Mouse (Mus musculus): ENCODE data around the gene Slc39a11. TPM values are rescaled to one million over a fixed set of nuclear protein-coding genes. Genes with fewer than 3 reads are reported as not detected.

The Slc39a11 gene
- polyA plus RNA-seq, 1 experiment from 2014 or later, result 20.1 TPM

GRCm38 (mm10) chr11:113654105-113654504 is 4.2 kb upstream of the Slc39a11 start:
- Histone ChIP-seq H3K9me3 (ENCODE audit: control insufficient read depth, low read length) (no peaks in the 10 kb centered on the region), H3K4me2 (replicated peaks; ENCODE audit: low read depth, low read length) (no peak overlapping the region), H3K27ac (ENCODE audit: low read depth, low read length) (no peak overlapping the region), H3K27me3 (ENCODE audit: control insufficient read depth, insufficient read depth, low read length) (no peaks in the 10 kb centered on the region), H3K4me1 (replicated peaks; ENCODE audit: control insufficient read depth, insufficient read depth, low read length) (no peaks in the 10 kb centered on the region; the same call in none of the 2 replicates), H3K9ac (ENCODE audit: low read depth, low read length) (no peak overlapping the region), H3K4me3 (ENCODE audit: low read depth, low read length) (no peak overlapping the region), H3K36me3 (ENCODE audit: control insufficient read depth, insufficient read depth, low read length) (peaks cover 29% of the 10 kb centered on the region)
- no peak for DNase-seq (ENCODE audit: low spot score)
- ATAC-seq (ENCODE audit: low FRiP score), result no peak
- WGBS, result 95% methylated on average over 15 of the region's 15 CpGs

GRCm38 (mm10) chr11:113652516-113652915 is 2.6 kb upstream of the Slc39a11 start:
- Histone ChIP-seq H3K27me3 (ENCODE audit: control insufficient read depth, insufficient read depth, low read length) (no peaks in the 10 kb centered on the region), H3K9me3 (ENCODE audit: control insufficient read depth, low read length) (no peaks in the 10 kb centered on the region), H3K9ac (ENCODE audit: low read depth, low read length) (no peak overlapping the region), H3K36me3 (ENCODE audit: control insufficient read depth, insufficient read depth, low read length) (peaks cover 24% of the 10 kb centered on the region), H3K4me1 (replicated peaks; ENCODE audit: control insufficient read depth, insufficient read depth, low read length) (peaks cover 5% of the 10 kb centered on the region), H3K4me3 (ENCODE audit: low read depth, low read length) (no peak overlapping the region), H3K4me2 (replicated peaks; ENCODE audit: low read depth, low read length) (no peak overlapping the region), H3K27ac (ENCODE audit: low read depth, low read length) (no peak overlapping the region)
- ATAC-seq (ENCODE audit: low FRiP score), result no peak
- DNase-seq (ENCODE audit: low spot score), result no peak
- 76% methylated on average over 6 of the region's 6 CpGs for WGBS

- 0 out of 2 replicates have a peak, but pooled peaks have one; percentile 10 for ATAC-seq (ENCODE audit: low FRiP score)
- Histone ChIP-seq H3K4me2 (replicated peaks; ENCODE audit: low read depth, low read length) (no peak overlapping the region), H3K27ac (ENCODE audit: low read depth, low read length) (peak overlapping the region; percentile 72), H3K27me3 (ENCODE audit: control insufficient read depth, insufficient read depth, low read length) (no peaks in the 10 kb centered on the region), H3K9me3 (ENCODE audit: control insufficient read depth, low read length) (no peaks in the 10 kb centered on the region), H3K4me3 (ENCODE audit: low read depth, low read length) (no peak overlapping the region), H3K9ac (ENCODE audit: low read depth, low read length) (no peak overlapping the region), H3K36me3 (ENCODE audit: control insufficient read depth, insufficient read depth, low read length) (peaks cover 19% of the 10 kb centered on the region), H3K4me1 (replicated peaks; ENCODE audit: control insufficient read depth, insufficient read depth, low read length) (peaks cover 5% of the 10 kb centered on the region)
- WGBS, result 56% methylated on average over 8 of the region's 8 CpGs
- DNase-seq (ENCODE audit: low spot score), result peak; percentile 75
These were observed 2.0 kb upstream of the Slc39a11 start for GRCm38 (mm10) chr11:113651907-113652273.

DNA sequence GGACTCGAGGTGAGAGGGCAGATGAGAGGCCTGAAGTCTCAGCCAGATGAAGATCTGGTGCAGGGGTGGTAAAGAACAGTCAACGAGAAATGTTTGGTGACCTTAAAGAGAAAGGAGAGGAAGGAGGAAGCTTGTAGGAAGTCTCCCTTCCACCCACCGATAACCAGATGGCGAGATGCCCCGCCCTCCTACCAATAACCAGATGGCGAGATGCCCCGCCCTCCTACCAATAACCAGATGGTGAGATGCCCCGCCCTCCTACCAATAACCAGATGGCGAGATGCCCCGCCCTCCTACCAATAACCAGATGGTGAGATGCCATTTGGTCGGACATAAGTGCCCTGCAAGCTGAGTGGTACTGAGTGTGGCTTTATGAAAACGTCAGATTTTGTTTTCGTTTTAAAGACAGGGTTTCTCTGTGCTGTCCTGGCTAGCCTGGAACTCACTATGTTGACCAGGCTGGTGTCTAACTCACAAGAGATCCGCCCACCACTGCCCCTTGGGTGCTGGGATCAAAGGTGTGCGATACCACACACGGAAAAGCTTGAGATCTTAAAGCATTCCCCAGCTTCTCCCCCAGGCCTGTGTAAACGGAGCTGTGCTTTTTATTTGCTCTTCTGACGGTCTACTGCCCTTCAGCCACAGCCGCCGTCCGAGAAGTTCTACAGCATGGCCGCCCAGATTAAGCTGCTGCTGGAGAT is 1.5 kb upstream of the Slc39a11 start:
- ATAC-seq (ENCODE audit: low FRiP score) (peak; percentile 34; the same call in 1 of the 2 replicates), DNase-seq (ENCODE audit: low spot score) (no peak)
- Histone ChIP-seq H3K4me1 (replicated peaks; ENCODE audit: control insufficient read depth, insufficient read depth, low read length) (peaks cover 5% of the 10 kb centered on the region), H3K4me2 (replicated peaks; ENCODE audit: low read depth, low read length) (peak overlapping the region; percentile 43; the same call in 1 of the 2 replicates), H3K27me3 (ENCODE audit: control insufficient read depth, insufficient read depth, low read length) (no peaks in the 10 kb centered on the region), H3K9ac (ENCODE audit: low read depth, low read length) (no peak overlapping the region), H3K4me3 (ENCODE audit: low read depth, low read length) (no peak overlapping the region), H3K27ac (ENCODE audit: low read depth, low read length) (peak overlapping the region; percentile 76), H3K36me3 (ENCODE audit: control insufficient read depth, insufficient read depth, low read length) (peaks cover 15% of the 10 kb centered on the region; the same call in 1 of the 2 replicates), H3K9me3 (ENCODE audit: control insufficient read depth, low read length) (no peaks in the 10 kb centered on the region)
- 71% methylated on average over 22 of the region's 22 CpGs for WGBS

DNA sequence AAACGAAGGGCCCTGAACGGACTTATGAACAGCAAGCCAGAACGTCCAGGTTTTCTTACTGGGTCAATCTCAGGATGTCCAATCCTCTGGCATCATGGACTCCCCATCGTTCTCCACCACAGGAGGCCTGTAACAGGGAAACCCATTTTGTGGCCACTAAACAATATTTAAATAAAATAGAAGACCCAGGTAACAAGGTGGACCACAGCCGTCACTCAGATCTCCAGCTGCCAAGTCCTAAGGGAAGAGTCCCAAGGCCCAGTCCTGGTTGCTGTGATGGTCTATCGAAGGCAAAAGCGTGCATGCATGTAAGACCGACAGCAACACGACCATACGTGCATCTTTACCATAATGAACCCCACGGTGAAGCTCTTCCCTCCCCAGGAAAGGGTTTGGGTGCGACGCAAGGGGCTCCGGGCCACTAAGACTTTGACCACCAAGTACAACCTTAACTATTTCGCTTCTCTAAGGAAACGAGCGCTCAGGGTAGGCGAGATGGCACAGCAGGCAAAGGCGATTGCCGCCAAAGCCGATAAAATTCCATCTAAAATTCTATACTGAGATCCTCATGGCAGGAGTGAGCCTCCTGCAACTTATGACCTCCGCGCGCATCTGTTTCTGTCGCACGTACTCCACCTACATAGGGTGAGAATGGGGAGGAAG is 1.1 kb downstream of the Slc39a11 start, which contains the start of gene Cog1:
Cog1 (plus strand) TSS at position 480 of the 663 bp plus-strand sequence.
- peaks cover 5% of the 10 kb centered on the region for H3K4me1 ChIP-seq (replicated peaks; ENCODE audit: control insufficient read depth, insufficient read depth, low read length)
- peaks cover 3% of the 10 kb centered on the region; the same call in 1 of the 2 replicates for H3K36me3 ChIP-seq (ENCODE audit: control insufficient read depth, insufficient read depth, low read length)
- H3K9me3 ChIP-seq (ENCODE audit: control insufficient read depth, low read length), result no peaks in the 10 kb centered on the region
- H3K9ac ChIP-seq (ENCODE audit: low read depth, low read length), result peak within 1 kb of the TSS; percentile 97
- WGBS, result 42% methylated on average over 26 of the region's 26 CpGs
- DNase-seq (ENCODE audit: low spot score) (no peak), ATAC-seq (ENCODE audit: low FRiP score) (no peak)
- peak within 1 kb of the TSS; percentile 92 for H3K27ac ChIP-seq (ENCODE audit: low read depth, low read length)
- H3K4me3 ChIP-seq (ENCODE audit: low read depth, low read length), result peak within 1 kb of the TSS; percentile 93
- peak within 1 kb of the TSS; percentile 43 for H3K4me2 ChIP-seq (replicated peaks; ENCODE audit: low read depth, low read length)
- H3K27me3 ChIP-seq (ENCODE audit: control insufficient read depth, insufficient read depth, low read length), result no peaks in the 10 kb centered on the region

GRCm38 (mm10) chr11:113648152-113648551 is 1.7 kb downstream of the Slc39a11 start:
- Histone ChIP-seq H3K9me3 (ENCODE audit: control insufficient read depth, low read length) (no peaks in the 10 kb centered on the region), H3K36me3 (ENCODE audit: control insufficient read depth, insufficient read depth, low read length) (0 out of 2 replicates have a peak, but pooled peaks cover 3% of the 10 kb centered on the region), H3K4me3 (ENCODE audit: low read depth, low read length) (no peak overlapping the region), H3K9ac (ENCODE audit: low read depth, low read length) (0 out of 2 replicates have a peak overlapping the region, but pooled peaks have one; percentile 3), H3K4me1 (replicated peaks; ENCODE audit: control insufficient read depth, insufficient read depth, low read length) (peaks cover 5% of the 10 kb centered on the region), H3K27me3 (ENCODE audit: control insufficient read depth, insufficient read depth, low read length) (no peaks in the 10 kb centered on the region), H3K27ac (ENCODE audit: low read depth, low read length) (no peak overlapping the region), H3K4me2 (replicated peaks; ENCODE audit: low read depth, low read length) (no peak overlapping the region)
- WGBS, result 3% methylated on average over 15 of the region's 15 CpGs
- DNase-seq (ENCODE audit: low spot score) (peak; percentile 94), ATAC-seq (ENCODE audit: low FRiP score) (no peak)

GRCm38 (mm10) chr11:113645181-113645580 is 4.7 kb downstream of the Slc39a11 start:
- WGBS, result 89% methylated on average over 3 of the region's 3 CpGs
- H3K9ac ChIP-seq (ENCODE audit: low read depth, low read length), result no peak overlapping the region
- no peak overlapping the region for H3K4me2 ChIP-seq (replicated peaks; ENCODE audit: low read depth, low read length)
- H3K4me3 ChIP-seq (ENCODE audit: low read depth, low read length), result no peak overlapping the region
- DNase-seq (ENCODE audit: low spot score) (no peak), ATAC-seq (ENCODE audit: low FRiP score) (no peak)
- H3K4me1 ChIP-seq (replicated peaks; ENCODE audit: control insufficient read depth, insufficient read depth, low read length), result peaks cover 5% of the 10 kb centered on the region
- no peaks in the 10 kb centered on the region for H3K9me3 ChIP-seq (ENCODE audit: control insufficient read depth, low read length)
- no peak overlapping the region for H3K27ac ChIP-seq (ENCODE audit: low read depth, low read length)
- H3K36me3 ChIP-seq (ENCODE audit: control insufficient read depth, insufficient read depth, low read length), result no peaks in the 10 kb centered on the region
- no peaks in the 10 kb centered on the region for H3K27me3 ChIP-seq (ENCODE audit: control insufficient read depth, insufficient read depth, low read length)

DNA sequence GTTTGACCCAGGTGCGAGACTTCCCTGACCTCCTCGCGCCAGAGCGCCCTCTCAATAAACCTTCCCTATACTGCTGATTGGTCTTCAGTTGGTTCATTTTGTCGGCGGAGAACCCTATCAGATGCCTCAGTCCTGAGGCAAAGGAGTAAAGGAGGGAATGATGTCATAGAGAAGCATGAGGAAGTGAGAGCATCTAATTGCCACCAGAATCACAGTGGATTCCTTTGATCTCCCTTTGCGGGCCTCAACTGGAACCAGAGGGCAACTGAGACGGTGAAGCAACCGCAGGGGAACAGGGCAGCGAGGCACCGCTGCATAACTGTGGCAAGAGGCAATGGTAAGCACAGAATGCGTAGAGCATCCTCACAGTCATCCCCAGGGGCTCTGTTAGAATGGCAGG is 11.2 kb downstream of the Slc39a11 start:
- no peak for DNase-seq (ENCODE audit: low spot score)
- WGBS, result 90% methylated on average over 12 of the region's 12 CpGs
- no peak overlapping the region for H3K4me2 ChIP-seq (replicated peaks; ENCODE audit: low read depth, low read length)
- H3K4me1 ChIP-seq (replicated peaks; ENCODE audit: control insufficient read depth, insufficient read depth, low read length), result no peaks in the 10 kb centered on the region
- H3K9ac ChIP-seq (ENCODE audit: low read depth, low read length), result no peak overlapping the region
- no peaks in the 10 kb centered on the region for H3K9me3 ChIP-seq (ENCODE audit: control insufficient read depth, low read length)
- H3K4me3 ChIP-seq (ENCODE audit: low read depth, low read length), result no peak overlapping the region
- H3K36me3 ChIP-seq (ENCODE audit: control insufficient read depth, insufficient read depth, low read length), result no peaks in the 10 kb centered on the region
- no peaks in the 10 kb centered on the region for H3K27me3 ChIP-seq (ENCODE audit: control insufficient read depth, insufficient read depth, low read length)
- no peak overlapping the region for H3K27ac ChIP-seq (ENCODE audit: low read depth, low read length)
- no peak for ATAC-seq (ENCODE audit: low FRiP score)

Measured in hindbrain, embryonic 11.5 days (tissue).